Mouse (Mus musculus) megakaryocyte progenitor cell, adult 5-6 weeks (primary cell): ENCODE measurements around the gene Wdr4. TPM values are rescaled to one million over a fixed set of nuclear protein-coding genes. Genes with fewer than 3 reads are reported as not detected.
A peak's percentile ranks its signal among the peaks of the same experiment; 100 is the strongest.
"Not testable (repeated sequence)": the region's sequence is repeated elsewhere in the genome, so short reads cannot be mapped to it uniquely, and the experiment has no call there.

Source experiments
- ATAC-seq: replicated peaks from 2 replicates; pipeline ENCODE4 v1.8.0; 2016; ENCODE audit warnings: mild to moderate bottlenecking, moderate TSS enrichment, inconsistent platforms; ENCODE audit not compliant: poor library complexity
- total RNA-seq, 2 experiments: library from RNA; stranded (forward) in 1 of 2; stranded (reverse) in 1 of 2; fragments of 157-497, 149-512 nt in 1 of 2; fragments of 200-1000 nt in 1 of 2; gene quantifications; 2 replicates each; pipeline versions ENCODE4 v1.2.3 to v1.2.4; 2015 to 2017

Gene Wdr4
- total RNA-seq, 2 experiments from 2014 or later = 9.3 to 21.9 TPM

GRCm38 (mm10) chr17:31535871-31536629 lies 16.3 kb upstream of the Wdr4 start:
- ATAC-seq = no peak

- no peak for ATAC-seq
These were observed 15.6 kb upstream of the Wdr4 start for GRCm38 (mm10) chr17:31535358-31535757.

GRCm38 (mm10) chr17:31532331-31532730 lies 12.6 kb upstream of the Wdr4 start:
- ATAC-seq = not testable (repeated sequence)

GRCm38 (mm10) chr17:31531441-31532158 lies 11.8 kb upstream of the Wdr4 start:
- no peak for ATAC-seq

DNA sequence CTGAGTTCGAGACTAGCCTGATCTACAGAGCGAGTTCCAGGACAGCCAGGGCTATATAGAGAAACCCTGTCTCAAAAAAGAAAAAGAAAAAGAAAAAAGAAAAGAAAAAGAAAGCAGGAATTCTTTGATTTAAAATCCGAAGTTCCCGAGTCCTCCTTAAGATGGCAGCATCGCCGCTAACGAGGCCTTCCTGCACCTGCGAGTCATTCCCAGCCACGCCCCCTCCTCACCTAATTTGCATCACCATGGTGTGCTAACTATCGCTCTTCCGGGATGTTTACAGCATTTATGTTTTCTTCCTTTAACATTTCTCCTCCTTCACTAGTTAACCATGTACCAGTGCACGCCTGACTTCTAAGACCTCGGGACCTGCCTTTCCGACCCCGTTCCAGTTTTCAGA lies 9.5 kb upstream of the Wdr4 start:
- peak; percentile 63 for ATAC-seq

- ATAC-seq = no peak
These were observed 6.0 kb upstream of the Wdr4 start for GRCm38 (mm10) chr17:31525816-31526215.

DNA sequence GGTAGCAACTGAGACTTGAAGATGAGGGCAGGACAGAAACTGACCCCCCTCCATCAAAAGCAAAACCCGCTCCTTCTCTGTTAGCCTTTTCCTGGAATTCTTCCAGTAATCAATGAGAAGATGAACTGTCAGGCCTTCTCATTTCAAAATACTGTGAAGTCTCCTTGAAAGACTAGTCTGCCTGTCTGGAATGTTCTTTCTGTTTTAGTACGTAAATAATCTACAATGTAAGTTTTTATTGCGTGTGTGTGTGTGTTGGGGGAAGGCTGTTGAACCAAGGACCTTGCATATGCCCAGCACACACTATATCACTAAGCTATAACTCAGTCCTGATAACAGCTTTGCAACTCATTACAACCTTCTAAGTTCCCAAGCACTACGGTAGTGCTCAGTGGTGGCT lies 5.3 kb upstream of the Wdr4 start:
- no peak for ATAC-seq

- no peak for ATAC-seq
These were observed 2.2 kb upstream of the Wdr4 start for GRCm38 (mm10) chr17:31521948-31522347.

- ATAC-seq = no peak
These were observed 1.1 kb upstream of the Wdr4 start for GRCm38 (mm10) chr17:31520895-31521294.

DNA sequence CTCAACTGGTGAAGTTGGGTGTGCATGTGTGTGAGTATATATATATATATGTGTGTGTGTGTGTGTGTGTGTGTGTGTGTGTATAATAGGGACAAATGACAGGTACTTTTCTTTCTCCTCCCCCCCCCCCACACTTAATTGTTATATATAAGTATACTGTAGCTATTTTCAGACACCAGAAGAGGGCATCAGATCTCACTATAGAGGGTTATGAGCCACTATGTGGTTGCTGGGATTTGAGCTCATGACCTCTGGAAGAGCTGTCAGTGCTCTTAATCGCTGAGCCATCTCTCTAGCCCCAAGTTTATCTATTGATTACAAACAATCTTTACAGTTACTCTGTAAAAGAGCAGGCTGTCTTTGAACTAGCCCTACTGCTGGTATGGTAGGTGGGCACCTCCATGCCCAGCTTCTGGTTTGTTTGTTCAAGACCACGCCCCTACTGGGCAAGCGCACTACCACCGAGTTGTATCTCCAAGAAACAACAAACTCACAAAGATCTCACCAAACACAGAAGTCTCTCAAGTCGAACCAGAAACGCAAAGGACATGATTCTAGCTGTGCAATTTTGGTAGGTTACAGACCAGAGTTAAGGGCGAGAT lies 335 bp downstream of the Wdr4 start:
- peak; percentile 43 for ATAC-seq

DNA sequence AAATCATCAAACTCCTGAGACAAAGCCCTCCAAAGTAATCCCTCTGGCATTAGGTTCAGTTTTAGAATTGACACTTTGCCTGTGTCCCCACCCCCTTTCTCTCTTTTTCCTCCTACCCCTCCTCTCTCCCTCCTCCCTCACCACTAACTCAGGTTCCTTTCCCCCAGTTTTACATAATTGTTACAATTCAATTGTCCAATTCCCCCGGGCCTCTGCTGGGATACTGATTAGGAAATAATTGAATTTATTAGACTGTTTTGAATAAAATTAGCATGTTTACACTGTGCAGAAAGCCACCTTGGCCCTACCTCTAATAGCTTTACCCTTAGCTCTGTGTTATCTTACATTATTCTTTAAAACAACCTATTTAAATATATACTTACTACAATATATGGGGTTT lies 5.1 kb downstream of the Wdr4 start:
- no peak for ATAC-seq

- no peak for ATAC-seq
These were observed 7.2 kb downstream of the Wdr4 start for GRCm38 (mm10) chr17:31512593-31512992.

GRCm38 (mm10) chr17:31511792-31512495 lies 7.8 kb downstream of the Wdr4 start:
- ATAC-seq = peak; percentile 98

DNA sequence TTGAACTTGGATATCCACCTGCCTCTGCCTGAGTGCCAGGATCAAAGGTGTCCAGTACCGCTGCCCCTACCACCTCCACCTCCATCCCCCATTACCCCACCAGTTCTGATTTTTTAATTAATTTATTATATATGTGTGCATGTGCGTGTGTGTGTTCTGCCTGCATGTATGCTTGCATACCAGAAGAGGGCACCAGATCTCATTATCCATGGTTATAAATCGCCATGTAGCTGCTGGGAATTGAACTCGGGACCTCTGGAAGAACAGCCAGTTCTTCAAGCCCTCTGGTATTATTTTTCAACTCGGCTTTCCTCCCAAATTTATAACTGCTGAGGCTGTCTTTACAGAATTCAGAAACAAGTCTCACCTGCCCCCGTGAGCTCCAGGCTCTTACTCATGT lies 8.8 kb downstream of the Wdr4 start:
- no peak for ATAC-seq

GRCm38 (mm10) chr17:31506282-31506681 lies 13.5 kb downstream of the Wdr4 start:
- ATAC-seq = no peak

GRCm38 (mm10) chr17:31505013-31505412 lies 14.8 kb downstream of the Wdr4 start:
- ATAC-seq = no peak

GRCm38 (mm10) chr17:31503936-31504335 lies 15.8 kb downstream of the Wdr4 start:
- no peak for ATAC-seq

- ATAC-seq = no peak
These were observed 16.4 kb downstream of the Wdr4 start for GRCm38 (mm10) chr17:31503337-31503736.

GRCm38 (mm10) chr17:31502261-31502927 lies 17.4 kb downstream of the Wdr4 start:
- ATAC-seq = peak; percentile 94

GRCm38 (mm10) chr17:31500908-31501307 lies 18.9 kb downstream of the Wdr4 start:
- ATAC-seq = no peak

- no peak for ATAC-seq
These were observed 19.4 kb downstream of the Wdr4 start for GRCm38 (mm10) chr17:31500416-31500815.
